Mouse (Mus musculus): ENCODE measurements at regions not wholly inside any gene's neighbourhood (a gene's known extent, or its start where the extent isn't known, plus 50 kb on each side); places are given as distances from the start of the nearest gene placed in this dataset.

DNA sequence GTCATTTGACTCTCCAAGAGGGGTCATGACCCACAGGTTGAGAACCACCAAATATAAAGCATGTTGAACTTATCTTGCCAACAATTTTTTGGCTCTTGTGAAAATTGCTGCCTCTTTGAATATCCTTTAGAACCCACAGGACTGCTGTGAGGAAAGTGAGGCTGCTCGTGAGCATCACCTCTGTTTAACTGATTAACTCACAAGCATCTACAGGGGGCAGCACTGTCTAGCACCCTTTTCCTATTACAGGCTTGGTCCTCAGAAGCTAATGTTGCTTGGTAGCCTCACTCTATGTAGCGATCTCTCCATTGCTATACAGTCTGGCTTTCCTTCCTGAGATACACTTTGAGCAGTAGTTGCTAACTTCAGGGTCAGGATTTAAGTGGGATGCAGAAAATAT is 522.4 kb upstream of the Adam24 start:
- no peak for DNase-seq (ENCODE audit: low spot score in 2 of 2)

DNA sequence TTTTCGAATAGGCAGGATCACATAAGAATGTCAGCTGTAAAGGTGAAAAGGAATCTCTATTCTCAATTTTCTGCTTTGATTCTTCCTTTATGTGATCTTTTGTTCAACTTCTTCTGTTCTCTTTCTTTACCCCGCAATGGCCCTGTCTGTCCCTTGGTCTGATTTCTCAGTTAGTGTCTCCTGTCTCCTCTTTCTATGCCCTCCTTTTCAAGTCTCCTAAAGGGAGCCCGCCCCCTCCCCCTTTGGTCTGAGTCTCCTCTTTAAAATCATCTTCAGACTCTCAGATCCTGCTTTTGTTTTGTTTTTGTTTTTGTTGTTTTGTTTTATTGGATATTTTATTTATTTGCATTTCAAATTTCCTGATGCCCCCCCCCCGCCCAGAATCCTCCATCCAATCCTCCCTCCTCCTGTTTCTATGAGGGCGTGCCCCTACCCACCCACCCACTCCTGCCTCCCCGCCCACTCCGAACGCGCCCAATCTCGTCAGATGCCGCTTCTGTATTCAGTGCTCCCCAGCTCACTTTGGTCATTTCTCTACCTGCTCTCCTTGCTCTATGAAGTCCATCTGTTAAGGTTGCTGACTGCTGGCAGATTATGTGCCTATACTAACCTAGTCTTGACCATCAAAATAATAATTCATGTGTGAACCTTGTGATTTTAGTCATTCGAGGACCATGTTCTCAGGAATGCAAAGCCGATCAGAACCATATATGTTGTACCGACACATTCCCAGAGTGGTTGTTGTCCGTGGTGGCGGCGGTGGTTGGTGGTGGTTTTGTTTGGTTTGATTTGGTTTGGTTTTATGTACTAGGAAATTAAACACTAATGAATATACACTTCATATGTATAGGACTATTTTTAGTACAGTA is 487.9 kb upstream of the Adam24 start:
- DNase-seq (ENCODE audit: low spot score in 2 of 2), result no peak

DNA sequence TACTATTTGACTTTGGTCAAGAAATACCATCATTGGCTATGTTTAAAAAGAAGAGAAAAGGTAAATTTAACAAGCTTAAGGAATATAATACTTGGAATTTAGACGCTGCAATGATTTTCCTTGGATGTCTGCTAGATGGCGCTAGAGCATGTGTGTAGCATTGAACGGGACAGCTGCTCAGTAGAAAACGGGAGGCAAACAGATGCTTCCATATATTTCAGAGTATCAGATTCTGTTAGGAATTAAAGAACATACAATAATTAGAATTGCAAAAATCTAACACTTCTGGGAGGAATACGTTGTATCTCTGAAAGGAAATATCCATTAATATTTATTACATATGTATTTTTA is 487.3 kb upstream of the Adam24 start:
- peak in 1 of 2 experiments; percentile 48 for DNase-seq (ENCODE audit: low spot score in 2 of 2)

DNA sequence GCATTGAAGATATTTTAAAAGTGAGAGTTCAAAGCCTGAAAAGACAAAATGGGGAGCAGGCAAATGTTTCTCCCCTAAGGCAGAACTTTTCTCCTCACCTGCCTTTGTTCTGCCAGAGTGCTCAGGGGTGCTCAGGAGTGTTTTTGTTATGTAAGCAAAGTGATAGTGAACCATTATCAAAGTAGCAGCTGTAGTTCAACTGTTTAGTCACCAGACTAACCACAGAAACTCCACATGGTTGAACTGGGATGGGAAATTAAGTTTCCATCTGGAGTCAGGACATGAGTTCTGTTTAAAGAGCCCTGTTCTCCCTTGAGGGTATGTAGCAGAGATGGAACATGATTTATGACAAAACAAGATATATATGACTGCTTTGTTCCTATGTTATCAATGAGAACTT is 482.6 kb upstream of the Adam24 start:
- no peak for DNase-seq (ENCODE audit: low spot score in 2 of 2)

DNA sequence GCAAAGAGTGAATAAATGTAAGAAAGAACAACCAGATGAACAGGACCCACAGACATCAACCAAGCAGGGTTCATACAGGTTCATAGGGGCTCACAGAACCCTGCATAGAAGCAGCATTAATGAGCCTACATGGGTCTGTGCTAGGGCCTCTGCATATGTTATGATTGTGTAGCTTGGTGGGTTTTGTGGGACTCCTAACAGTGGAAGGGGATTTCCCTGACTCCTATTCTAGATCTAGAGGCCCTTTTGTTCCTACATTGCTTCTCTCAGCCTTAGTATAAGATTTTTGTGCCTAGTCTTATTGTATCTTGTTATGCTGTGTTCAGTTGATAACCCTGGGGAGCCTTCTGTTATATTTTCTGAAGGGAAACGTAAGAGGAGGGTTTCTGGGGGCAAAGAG is 481.7 kb upstream of the Adam24 start:
- DNase-seq (ENCODE audit: low spot score in 2 of 2), result no peak

DNA sequence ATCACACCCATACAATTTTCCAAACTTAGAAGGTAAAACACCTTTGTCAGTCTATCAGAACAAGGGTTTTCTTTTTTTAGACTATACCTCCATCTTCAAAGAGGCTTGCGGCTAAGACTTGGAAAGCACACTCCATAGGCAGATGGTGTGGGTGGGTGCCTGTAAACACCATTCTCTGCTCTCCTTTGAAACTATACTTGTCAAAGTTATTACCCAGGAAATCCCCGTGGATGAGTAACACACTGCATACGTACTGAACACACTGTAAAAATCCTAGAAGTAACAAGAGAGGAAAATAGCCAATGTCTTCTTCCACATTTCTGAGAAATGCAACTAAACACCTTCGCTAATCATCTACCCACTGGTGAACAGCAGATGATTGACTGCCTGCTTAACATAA is 464.0 kb upstream of the Adam24 start:
- peak in 1 of 2 experiments; percentile 15 for DNase-seq (ENCODE audit: low spot score in 2 of 2)

DNA sequence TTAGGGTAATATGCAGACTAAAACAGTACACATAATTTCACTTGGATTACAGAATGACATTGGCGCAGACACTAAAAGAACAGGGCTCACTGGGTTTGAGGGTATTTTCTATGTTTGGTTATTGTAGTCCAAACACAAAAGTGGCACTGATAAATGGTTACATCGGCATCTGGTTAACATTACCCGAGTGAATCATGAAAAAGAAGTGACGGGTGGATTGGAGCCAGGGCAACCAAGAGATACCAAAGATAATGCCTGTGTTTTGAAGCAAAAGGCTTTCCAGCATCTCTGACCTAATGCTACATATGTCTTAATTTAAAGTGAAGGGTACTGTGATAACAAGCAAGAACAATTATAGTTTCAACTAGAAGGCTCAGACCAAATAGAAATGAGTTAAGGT is 451.4 kb upstream of the Adam24 start:
- DNase-seq (ENCODE audit: low spot score in 2 of 2), result no peak

DNA sequence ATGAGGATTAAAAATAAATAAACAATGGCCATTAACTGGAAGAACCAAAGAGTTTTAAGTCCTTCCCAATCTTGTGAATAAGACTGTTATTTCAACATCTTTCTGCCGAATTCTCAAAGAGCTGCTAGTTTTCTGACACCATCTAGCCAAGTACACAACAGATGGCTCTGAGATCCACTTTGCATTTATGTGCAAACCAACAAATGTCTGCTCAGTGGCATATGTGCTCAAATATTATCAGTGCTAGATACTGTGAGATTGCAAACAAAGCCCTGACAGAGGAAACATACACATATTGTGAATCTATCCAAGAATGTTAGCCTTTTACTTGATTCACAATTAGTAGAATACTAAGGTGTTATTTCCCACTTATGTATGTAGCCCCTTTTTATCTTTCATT is 447.6 kb upstream of the Adam24 start:
- peak in 1 of 2 experiments; percentile 11 for DNase-seq (ENCODE audit: low spot score in 2 of 2)

Measured in left cerebral cortex, adult 9 months (tissue).